Mouse (Mus musculus) heart, adult 2 months (tissue): ENCODE results near the gene Pex6.

Experiments
- CTCF ChIP-seq: fragments of 200-600 bp; IDR thresholded peaks from 2 replicates; pipeline ENCODE4 v1.8.1; 2022; ENCODE audit warnings: antibody characterized with exemption, mild to moderate bottlenecking, moderate library complexity
- EP300 ChIP-seq: fragments of 200-500 bp; IDR thresholded peaks from 2 replicates; pipeline ENCODE4 v1.6.1; 2011; ENCODE audit warnings: low read depth, low read length, control low read depth; ENCODE audit not compliant: insufficient read depth
- POLR2A ChIP-seq: fragments of 200-500 bp; IDR thresholded peaks from 2 replicates; pipeline ENCODE4 v1.6.1; 2011; ENCODE audit warnings: mild to moderate bottlenecking, low read depth, low read length, control low read depth; ENCODE audit not compliant: insufficient read depth

DNA sequence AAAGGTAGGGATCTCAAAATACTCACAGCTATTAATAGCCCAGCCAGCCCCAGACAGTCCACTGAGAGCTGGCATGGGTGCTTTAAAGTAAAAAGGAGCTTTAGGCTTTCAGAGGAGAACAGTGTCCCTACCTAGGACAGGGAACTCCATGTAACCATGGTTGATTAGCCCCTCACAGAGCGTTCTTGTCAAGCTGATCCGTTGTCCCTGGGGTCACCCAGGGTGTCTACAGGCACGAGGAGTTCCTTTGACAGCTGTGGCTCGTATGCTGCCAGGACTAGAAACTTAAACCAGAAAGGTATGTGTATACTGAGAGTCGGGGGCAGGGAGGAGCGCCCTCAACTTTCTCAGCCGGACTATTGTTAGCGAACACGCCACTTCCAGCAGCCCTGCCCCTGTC, 32.4 kb upstream of the Pex6 start:
- no peak for TF ChIP-seq CTCF
- peak; percentile 40 for TF ChIP-seq POLR2A
- TF ChIP-seq EP300 = peak; percentile 59; the same call in 1 of the 2 replicates
